Mouse (Mus musculus) CD8-positive naive resting alpha-beta T cell, adult 2 months (primary cell): ENCODE results near the gene Il7r.
"Not testable (repeated sequence)": the region's sequence is repeated elsewhere in the genome, so short reads cannot be mapped to it uniquely, and the experiment has no call there.

Experiments used
- DNase-seq, 2 experiments: peaks; one replicate each; pipeline ENCODE4 v3.0.0; 2022; ENCODE audit warnings: low read depth in 2 of 2, low spot score in 2 of 2

Il7r gene

DNA sequence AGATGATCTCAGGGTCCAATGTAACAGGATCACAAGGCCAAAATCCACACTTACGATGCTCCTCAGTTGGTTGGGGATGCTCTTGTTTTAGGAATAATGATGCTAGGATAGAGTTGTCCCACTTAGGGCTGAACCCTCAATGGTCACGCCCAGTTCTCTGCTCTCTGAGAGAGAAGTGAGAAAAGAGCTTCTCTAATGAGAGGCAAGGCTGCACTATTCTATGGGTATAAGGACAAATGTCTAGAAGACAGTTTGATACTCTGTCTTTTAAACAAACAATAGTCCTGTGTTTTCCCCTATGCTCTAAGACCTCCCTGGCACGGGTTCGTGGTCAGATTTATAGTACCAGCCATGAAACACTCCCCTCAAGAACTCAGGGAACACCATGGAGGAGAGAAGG is at the start of gene Il7r:
Gene Il7r, minus strand, starts transcription at position 101 of the 400 bp plus-strand sequence.
- DNase-seq = no peak

DNA sequence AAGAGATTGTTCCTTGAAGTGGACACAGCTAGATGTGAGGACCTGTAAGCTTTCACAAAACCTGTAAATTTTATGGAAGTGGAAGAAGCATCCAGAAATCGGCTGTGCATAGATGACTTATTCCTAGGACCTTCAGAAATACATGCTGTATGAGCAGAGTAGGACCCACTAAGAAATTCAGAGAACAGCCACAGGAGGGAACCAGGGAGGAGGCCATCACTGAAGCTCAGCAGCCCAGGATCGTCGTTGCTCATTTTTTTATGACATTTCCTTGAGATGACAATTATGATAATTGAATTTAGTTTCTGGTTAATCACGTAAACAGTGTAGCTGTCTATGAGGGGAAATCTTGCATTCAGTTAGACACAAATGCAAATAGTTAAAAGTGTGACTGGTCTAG is 47.3 kb upstream of the Il7r start:
- peak; percentile 47 to 67 for DNase-seq

DNA sequence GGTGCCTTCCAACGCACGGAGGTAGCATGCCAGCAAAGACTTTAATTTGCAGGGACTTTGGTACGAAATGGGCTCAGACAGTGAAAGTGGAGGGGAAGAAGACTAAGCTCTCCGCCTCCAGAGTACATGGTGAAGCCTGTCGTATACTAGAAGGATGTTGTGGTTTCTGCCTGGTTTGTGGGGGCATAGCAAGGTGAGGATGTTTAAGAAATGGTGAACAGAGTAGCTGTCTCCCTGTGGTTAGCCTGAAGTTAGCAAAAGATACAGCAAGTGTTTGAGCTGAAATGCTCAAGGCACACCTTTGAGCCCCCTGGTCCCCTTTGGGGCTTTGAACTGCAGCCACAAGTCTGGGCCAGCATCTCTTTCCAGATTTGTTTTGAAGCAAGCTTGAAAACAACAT is 44.8 kb upstream of the Il7r start:
- DNase-seq = peak; percentile 78 to 80

- DNase-seq = no peak
Measured at GRCm38 (mm10) chr15:9573361-9573760, 43.4 kb upstream of the Il7r start.

- no peak for DNase-seq
Measured at GRCm38 (mm10) chr15:9572664-9573063, 42.7 kb upstream of the Il7r start.

DNA sequence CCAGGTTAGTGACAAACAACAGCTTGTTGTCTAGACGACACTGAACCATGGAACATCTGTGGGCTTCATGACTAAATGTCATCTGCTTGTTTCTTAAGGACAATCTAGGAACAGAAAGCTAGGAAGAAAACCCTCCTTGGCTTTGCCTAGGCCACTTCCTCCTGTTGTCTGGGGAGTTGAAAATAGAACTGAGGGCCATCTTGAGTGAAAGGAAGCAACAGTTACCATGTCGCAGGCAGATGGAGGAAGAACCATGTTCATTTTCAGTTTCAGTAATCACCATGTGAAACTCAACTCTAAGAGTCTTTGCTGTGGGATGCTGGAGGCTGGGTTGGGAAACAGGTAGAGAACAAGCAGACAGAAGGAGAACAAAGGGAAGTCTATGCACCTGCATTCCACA is 41.9 kb upstream of the Il7r start:
- no peak for DNase-seq

DNA sequence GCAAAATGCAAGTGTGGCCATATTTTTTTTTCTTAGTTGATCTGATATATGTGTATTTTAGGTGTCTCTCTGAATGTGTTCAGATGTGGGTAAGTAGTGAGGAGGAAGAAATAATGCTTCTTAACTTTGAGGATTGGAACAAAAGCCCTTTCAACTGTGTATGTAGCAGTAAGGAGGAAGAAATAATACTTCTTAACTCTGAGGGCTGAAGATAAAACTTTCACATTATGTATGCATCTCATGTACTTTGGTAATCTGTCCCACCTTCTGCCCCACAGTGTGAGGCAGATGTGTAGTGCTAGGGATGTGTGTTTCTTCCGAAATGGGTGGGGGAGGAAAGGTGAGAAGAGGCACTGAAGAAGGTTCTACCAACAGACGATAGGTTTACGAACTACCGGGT is 37.3 kb upstream of the Il7r start:
- no peak for DNase-seq

DNA sequence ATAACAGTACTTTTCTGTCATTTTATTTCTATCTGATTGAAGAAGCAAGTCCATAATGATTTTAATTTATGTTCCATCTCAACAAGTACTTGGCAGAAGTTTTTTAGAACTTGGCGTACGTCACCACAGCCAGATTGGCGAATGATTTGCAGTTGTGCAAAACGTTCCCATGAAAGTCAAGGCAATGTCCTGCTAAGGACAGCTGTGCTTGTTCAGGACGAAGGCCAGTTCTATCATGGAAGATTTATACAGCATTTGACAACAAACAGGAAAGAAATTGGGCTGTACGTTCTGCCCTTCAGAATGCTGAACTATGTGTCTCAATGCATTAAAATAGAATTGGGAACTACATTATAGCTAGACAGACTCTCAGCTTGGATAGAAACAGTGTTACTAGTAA is 35.4 kb upstream of the Il7r start:
- no peak for DNase-seq

- no peak for DNase-seq
Measured at GRCm38 (mm10) chr15:9564156-9564555, 34.2 kb upstream of the Il7r start.

DNA sequence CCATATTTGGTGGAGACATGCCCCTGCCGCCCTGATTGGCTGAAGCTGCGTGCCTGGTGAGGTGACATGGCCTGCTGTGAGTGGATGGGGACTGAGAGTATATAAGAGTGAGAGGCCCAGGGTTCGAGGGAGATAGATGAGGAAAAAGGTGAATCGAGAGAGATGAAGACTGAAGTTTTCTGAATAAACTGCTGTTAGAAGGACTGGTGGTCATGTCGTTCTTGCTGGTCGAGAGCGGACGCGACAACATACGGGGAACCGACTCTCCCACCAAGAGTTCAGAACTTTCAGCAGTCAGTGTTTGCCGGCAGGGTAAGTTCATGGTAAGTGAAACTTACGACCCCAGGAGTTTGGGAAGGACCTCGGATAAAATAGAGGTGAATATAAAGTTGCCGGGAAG is 27.3 kb upstream of the Il7r start:
- DNase-seq = not testable (repeated sequence)

DNA sequence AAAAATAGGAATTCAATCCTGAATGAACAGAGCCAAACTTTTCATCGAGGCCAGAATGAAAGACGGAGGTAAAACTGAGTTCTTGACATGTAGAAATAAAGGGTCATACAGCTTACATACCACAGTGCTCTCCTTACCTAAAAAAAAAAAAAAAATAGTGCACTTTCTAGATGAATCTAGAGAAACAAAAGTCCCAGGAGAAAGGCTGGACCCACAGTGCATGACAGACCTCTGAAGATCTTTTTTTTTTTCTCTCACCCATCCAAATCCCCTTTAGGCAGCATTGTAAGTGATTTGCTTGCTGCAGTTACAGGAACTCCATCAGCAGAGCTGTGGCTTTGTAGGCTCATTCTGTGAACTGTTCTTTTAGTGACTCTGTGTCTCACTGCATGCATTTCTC is 19.0 kb upstream of the Il7r start:
- no peak for DNase-seq

GRCm38 (mm10) chr15:9535200-9535599 is 5.2 kb upstream of the Il7r start:
- no peak for DNase-seq

- DNase-seq = peak; percentile 65 to 69
Measured at GRCm38 (mm10) chr15:9533356-9533902, 3.5 kb upstream of the Il7r start.

DNA sequence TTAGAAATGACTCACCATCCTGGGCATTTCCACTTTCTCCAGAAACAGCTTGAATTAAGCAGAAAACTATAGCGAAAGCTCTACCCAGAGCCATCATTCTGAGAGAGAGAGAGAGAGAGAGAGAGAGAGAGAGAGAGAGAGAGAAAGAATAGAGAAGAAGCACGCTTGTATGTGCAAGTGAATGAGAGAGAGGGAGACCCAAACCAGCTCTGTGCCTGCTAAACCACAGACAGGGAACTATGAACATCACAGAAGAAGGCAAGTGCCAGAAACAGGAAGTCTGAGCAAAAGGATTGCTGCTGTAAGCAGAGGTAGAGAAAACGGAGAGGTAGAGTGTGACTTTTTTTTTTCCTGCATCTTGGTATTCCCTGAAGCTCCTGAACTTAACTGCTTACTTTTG is 330 bp downstream of the Il7r start:
- peak; percentile 63 to 64 for DNase-seq

DNA sequence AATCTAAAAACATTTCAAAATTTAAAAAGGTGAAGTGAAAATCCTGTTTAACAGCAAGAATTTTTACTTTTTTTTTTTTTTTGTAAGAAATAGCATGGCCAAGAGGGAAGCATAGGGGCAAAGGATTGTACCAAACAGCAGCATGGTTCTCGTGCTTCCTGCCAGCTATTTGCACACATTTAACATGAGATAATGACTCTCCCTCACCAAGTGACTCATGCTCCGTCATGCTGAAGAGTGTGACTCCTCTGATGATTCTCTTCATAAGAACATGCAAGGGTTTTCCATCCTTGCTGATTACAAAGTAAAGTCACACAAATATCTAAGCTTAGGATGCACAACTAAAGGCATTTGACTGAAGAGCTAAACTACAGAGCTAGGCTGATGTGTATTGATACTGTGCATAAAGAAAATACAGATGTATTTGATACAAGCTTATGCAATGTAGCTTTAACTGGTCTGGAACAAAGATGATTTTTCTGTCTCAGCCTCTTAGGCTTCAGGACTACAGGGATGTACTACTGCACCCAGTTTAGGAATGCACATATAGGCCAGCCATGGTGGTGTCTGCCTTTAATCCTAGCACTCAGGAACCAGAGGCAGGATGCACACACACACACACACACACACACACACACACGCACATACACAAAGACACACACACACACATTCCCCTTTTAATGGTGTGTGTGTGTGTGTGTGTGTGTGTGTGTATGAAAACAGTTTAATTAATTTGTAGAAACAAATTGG is 1.6 kb downstream of the Il7r start:
- peak; percentile 62 to 65 for DNase-seq

DNA sequence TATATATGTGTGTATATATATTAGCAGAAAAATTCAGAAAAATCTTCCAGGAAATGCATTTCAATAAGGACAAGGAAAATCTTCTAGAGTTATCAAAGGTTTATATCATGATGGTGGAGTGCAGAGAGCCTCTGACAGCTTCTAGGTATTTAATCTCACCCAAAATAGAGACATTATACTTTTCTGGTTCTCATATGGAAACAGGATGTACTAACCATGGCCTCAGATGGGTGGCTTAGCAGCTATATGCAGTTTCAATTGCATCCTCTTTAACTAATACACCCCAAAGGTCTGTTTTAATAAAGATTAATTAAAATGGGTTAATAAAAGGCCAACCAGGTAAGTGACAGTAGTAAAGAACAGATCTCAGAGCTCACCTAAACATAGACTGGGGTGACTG is 3.6 kb downstream of the Il7r start:
- no peak for DNase-seq

- DNase-seq = no peak
Measured at GRCm38 (mm10) chr15:9524907-9525306, 5.1 kb downstream of the Il7r start.

DNA sequence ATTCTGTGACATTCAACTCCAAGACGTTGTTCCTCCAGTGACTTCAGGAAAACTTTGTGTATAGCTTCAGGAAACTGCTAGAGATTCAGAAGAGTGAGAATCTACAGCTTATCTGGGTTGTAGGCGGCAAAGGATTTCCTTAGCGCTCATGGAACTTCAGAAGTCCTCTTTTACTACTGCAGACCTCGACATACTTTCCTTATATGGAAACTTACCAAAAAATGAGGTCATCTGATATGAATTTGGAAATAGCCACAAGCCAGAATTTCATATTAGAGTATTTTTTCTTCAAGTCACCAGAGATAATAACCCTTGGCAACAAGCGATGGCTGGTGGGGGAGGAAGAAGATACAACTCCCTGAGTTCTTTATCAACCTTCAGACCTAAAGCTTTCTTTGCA is 6.0 kb downstream of the Il7r start:
- no peak for DNase-seq

GRCm38 (mm10) chr15:9523059-9523458 is 6.9 kb downstream of the Il7r start:
- DNase-seq = no peak

GRCm38 (mm10) chr15:9492077-9492476 is 37.9 kb downstream of the Il7r start:
- DNase-seq = no peak

DNA sequence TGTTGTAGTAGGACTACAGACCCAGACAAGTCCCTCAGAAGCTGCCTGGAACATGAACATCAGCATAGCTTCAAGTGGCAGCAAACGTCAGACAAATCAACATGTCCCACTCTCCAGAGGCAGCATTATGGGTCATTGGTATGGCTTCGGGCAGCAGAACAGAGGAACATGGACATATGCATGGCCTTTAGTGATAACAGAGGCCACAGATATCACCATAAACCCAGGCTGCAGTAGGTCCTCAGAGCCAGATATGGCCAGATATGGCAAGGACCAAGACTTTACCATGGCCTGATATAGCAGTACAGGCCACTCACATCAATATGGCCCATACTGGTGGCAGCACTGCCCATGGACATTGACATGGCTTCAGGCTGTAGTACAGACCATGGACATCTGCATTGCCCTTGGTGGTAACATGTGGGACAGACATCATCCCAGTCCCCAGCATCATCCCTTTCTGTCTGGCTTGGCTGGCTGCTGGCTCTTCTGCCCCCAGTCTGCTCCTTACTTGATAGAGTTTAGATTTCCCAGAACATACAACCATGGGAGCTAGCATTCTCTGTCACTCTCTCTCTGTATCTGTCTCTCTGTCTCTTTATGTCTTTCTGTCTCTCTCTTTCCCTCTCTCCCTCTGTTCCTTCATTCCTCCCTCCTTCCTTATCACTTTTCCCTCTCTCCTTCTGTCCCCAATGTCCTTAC is 40.4 kb downstream of the Il7r start:
- DNase-seq = no peak

DNA sequence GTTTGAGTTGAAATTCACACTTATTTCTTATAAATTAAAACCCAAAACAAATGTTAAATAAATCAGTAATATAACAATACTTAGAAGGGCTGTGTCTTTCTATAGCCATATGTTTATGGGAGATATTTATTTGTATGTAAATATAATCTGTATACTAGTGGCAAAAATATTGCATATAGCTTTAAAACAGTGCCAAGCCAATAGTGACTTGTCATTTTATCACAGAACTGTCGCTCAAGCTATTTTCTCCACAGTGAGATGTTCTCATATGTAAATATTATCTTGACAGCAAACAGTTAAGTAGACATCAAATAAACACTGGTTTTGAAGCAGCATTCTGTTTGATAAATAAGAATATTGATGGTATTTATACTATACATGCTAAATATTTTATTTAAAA is 56.8 kb downstream of the Il7r start:
- no peak for DNase-seq

- no peak for DNase-seq
Measured at GRCm38 (mm10) chr15:9472618-9473017, 57.4 kb downstream of the Il7r start.
